Mouse (Mus musculus) gastrocnemius, postnatal 25 days (tissue): ENCODE measurements around the gene Epb41l3. TPM values are rescaled to one million over a fixed set of nuclear protein-coding genes. Genes with fewer than 3 reads are reported as not detected.

Experiments used
- total RNA-seq, 2 experiments: library from RNA; stranded (reverse); gene quantifications; 1 replicate in 1 of 2; 2 replicates in 1 of 2; pipeline ENCODE4 v1.2.3; 2021

Epb41l3 gene
- total RNA-seq, 2 experiments from 2014 or later, result 1.7 to 3.5 TPM

Other genes with a start within 250 kb of the Epb41l3 start
- under 1 TPM; 0.19 to 0.28 TPM for gene Tmem200c, start 249.1 kb upstream of the Epb41l3 start, total RNA-seq